Mouse (Mus musculus) spleen, postnatal 36 days (tissue): Measurements from ENCODE around the gene Mettl22.
A peak's percentile ranks its signal among the peaks of the same experiment; 100 is the strongest.

Experiments used
- DNase-seq, 2 experiments: peaks; one replicate each; pipeline ENCODE4 v3.0.0; 2022; ENCODE audit warnings: low spot score in 2 of 2, mixed read lengths in 1 of 2

The Mettl22 gene

GRCm38 (mm10) chr16:8470603-8471481 is at the start of gene Mettl22:
Mettl22 (plus strand) TSS chr16:8470788.
- peak; percentile 89 to 91 for DNase-seq

- DNase-seq = no peak
Measured at GRCm38 (mm10) chr16:8420842-8421241, 49.7 kb upstream of the Mettl22 start.

DNA sequence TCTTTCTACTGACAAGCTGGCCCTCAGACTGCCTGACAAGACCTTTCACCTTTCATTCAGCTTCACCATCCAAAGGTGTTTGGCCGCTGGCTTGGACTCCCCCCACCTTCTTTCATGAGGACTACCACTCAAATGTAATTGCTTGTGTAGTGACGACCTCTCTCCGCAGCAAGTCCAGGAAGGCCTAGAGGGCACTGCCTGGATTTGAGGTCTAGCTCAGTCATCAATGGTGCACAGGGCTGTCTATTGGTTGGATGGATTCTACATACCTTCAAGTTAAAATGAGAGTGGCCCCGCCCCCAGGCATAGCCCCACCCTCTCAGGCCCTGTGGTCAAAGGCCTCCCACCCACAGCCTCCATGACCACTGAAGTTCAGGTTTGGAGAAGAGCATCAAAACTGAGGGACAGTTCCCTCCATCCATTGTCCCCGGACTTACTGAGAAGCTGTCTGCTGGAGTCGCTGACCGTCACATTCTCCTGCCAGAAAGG is 46.9 kb upstream of the Mettl22 start:
- no peak for DNase-seq

- DNase-seq = no peak
Measured at GRCm38 (mm10) chr16:8424161-8424970, 46.2 kb upstream of the Mettl22 start.

- DNase-seq = no peak
Measured at GRCm38 (mm10) chr16:8424971-8425330, 45.6 kb upstream of the Mettl22 start, which contains the start of gene Tmem114. Tmem114 (minus strand) TSS chr16:8425136.

DNA sequence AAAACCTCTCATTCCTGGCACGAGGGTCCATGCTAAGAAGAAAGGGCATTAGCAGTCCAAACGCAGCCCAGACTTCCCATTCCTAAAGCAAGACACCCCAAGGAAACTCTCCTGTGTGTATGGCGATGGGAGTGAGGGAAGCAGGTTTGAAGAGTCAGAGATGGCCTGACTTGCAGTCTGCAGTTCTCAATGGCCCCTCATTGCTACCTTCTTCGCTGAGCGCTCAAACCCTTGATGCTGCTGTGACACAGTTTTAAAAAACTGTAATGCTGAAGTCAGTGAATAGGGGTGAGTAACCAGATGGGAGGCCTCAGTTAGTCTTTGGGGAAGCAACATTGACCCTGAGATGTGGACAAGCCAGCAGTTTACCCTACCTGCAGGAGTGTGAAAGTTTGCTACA is 44.9 kb upstream of the Mettl22 start:
- no peak for DNase-seq

GRCm38 (mm10) chr16:8429531-8429930 is 41.1 kb upstream of the Mettl22 start:
- no peak for DNase-seq

- DNase-seq = no peak
Measured at GRCm38 (mm10) chr16:8432616-8433015, 38.0 kb upstream of the Mettl22 start.

GRCm38 (mm10) chr16:8444911-8445310 is 25.7 kb upstream of the Mettl22 start:
- DNase-seq = no peak

DNA sequence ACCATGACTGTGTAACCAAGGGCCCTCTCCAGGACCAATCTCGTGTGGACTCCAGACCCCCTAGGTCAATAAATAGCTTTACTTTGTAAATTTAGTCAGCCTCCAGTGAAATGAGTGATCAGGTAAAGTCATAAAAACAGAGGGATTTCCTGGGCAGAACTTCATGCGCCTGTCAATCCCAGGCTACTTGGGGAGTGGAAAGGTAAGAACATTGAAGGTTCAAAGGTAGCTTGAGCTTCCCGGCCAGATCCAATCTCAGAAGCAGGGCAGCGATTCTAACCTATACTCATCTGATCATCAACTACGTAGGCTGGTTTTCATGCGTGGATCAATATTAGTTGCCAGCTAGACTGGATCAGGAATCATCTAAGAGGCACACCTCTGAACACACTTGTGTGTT is 24.3 kb upstream of the Mettl22 start:
- DNase-seq = no peak

DNA sequence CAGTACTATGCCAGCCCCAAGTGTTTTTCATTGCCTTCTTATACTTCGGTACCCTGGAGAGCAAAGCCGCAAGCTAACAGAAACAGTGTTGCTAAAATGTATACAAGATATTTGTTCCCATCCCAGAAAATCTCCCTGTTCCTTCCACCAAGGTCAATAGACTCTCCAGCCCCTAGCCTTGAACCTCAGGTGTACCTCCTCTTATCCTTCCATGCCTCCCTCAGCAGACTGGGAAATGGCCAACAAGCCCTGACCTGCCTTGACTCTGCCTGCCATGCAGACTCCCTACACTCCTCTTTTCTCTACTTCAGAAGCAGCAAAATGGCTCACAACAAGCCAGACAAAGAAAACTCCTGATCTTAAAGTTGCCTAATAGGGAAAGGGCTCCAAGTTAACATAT is 17.3 kb upstream of the Mettl22 start:
- no peak for DNase-seq

GRCm38 (mm10) chr16:8455221-8455620 is 15.4 kb upstream of the Mettl22 start:
- DNase-seq = peak in 1 of 2 experiments; percentile 13

DNA sequence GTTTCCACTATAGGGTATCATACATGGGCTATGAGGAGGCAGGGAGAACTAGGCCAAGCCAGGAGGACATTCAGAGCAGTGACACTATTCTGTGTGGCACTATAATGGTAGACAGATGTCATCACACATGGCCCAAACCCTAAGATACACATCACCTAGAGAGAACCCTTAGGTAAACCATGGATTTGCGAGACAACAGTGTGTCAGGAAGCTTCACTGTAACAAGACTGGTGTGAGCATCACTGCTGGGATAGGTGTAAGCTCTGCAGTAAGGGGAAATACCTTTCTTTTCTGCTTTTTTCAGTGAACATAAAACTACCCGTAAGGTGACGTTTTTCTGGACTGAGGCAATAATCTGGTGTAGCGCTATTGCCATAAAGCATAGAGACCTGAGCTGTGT is 12.2 kb upstream of the Mettl22 start:
- DNase-seq = no peak

- DNase-seq = peak; percentile 31
Measured at GRCm38 (mm10) chr16:8459098-8459497, 11.5 kb upstream of the Mettl22 start.

GRCm38 (mm10) chr16:8470132-8470531 is 456 bp upstream of the Mettl22 start:
- DNase-seq = no peak

- DNase-seq = no peak
Measured at GRCm38 (mm10) chr16:8487396-8488005, 16.9 kb downstream of the Mettl22 start.

GRCm38 (mm10) chr16:8489340-8489739 is 18.8 kb downstream of the Mettl22 start:
- DNase-seq = no peak

DNA sequence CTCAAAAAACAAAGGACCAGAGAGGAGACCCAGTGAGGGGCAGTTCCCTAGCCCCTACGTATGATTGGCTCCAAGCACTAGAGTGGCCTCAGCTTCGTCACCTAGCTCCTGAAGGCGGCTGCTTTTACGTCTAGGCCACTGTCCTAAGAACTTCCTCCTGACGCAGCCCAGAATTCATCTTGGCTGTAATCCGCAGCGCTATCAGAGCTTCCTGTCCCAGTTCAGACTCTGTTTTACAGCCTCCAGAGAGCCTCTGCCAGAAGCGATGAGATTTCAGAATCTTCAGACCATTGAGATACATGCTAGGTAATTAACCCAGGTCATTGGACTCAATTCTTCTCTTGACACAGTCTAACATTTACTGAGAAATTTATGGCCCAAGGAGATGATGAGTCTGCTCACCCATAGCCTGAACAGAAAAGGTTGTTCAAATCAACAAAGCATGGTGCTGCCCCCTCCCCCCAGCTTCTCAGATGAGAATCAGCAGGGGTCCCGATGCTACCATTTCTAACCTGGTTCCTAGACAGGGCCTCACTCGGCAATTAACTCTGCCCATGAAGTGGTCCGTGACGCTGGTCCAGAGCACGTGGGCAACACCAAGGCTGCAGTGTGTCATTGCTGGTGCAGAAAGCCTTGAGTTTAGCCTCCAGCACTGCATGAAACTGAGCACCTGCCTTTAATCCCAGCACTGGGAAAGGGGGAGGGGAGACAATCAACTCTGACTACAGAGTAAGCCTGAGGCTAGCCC is 21.3 kb downstream of the Mettl22 start:
- DNase-seq = no peak

GRCm38 (mm10) chr16:8494268-8494667 is 23.7 kb downstream of the Mettl22 start:
- peak; percentile 24 to 52 for DNase-seq

- no peak for DNase-seq
Measured at GRCm38 (mm10) chr16:8496967-8497366, 26.4 kb downstream of the Mettl22 start.

DNA sequence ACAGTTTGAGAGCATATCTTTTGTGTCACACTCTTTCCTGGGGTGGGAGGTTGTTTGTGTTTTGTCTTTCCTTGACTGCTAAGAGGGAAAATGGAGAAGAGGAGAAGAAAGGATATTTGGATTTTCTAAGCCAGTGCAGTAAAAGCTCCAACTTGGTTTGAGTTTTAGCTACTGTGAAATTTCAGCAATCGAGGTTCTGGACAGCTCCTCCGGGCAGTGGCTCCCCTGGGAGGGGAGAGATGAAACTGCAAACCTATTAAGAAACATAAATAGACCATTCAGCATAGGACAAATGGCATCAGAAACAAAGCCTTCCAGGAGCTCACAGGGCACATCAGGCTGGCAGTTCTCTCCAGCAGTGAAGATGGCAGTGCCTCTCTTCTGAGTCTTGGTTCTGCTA is 33.7 kb downstream of the Mettl22 start:
- DNase-seq = no peak
